Mouse (Mus musculus) left cerebral cortex, postnatal 4 days (tissue): ENCODE results near the gene Cdk5r1. TPM values are rescaled to one million over a fixed set of nuclear protein-coding genes. Genes with fewer than 3 reads are reported as not detected.
A peak's percentile ranks its signal among the peaks of the same experiment; 100 is the strongest.
"Not testable (repeated sequence)": the region's sequence is repeated elsewhere in the genome, so short reads cannot be mapped to it uniquely, and the experiment has no call there.

Experiments
- DNase-seq: peaks from one replicate; pipeline ENCODE4 v3.0.0-alpha.2; 2022
- intact Hi-C: fragments of 180-260 bp; cut with DNase I; formaldehyde crosslinking; loops from one replicate; pipeline ENCODE4 v1.15.1; 2025
- total RNA-seq, 2 experiments: library from RNA; stranded (reverse); gene quantifications; 2 replicates each; pipeline ENCODE4 v1.2.3; 2021

The Cdk5r1 gene
- 100 to 1,000 TPM; 380 to 382 TPM for total RNA-seq

DNA sequence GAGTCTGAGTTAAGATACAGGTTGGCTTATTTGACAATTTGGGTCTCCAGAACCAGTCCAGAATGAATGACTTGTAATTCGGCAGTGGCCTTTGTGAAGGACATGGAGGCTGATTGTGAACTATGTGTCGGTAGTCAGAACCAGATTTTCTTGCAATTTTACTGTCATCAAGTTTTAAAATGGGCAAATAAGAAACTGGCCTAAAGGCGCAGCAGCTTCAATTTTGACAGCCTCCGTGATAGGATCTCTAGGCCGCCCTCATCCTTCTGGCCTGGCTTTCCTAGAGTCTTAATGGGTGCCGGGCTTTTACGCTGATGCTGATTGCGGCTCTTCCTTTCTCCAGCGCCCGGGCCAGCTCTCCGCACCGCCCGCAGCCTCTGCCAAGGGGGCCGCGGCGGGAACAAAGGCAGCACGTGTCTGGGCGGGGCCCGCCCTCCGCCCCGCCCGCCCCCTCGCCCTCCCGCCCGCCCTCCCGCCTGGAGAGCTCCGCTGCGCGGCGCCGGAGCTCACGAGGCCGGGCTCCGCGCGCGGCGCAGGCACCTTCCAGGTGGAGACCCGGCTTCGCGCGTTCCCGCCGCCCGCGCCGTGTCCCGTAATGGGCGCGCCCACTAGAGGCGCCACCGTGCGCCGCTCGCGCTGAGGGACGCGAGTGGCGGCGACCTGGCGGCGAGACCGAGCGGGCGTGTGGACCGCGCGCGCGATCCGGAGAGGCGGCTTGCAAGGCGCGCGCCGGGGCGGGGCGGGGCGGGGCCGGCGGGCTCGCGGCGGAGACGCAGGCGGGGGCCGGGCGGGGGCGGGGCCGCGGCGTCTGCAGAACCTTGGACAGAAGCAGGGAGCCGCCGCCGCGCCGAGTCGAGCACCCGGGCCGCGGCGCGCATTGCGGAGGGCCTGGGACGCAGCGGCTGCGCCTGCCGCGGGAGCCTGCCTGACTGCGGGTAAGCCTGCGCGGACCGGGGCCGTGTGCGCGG lies at the start of gene Cdk5r1:
Gene Cdk5r1, plus strand, starts transcription at position 802 of the 968 bp plus-strand sequence.
- intact Hi-C loops: loop anchor here (5.0 kb wide), 2 partner anchors 146 to 196 kb away; no protein-coding TSS in a partner anchor
- DNase-seq: peak; percentile 96

DNA sequence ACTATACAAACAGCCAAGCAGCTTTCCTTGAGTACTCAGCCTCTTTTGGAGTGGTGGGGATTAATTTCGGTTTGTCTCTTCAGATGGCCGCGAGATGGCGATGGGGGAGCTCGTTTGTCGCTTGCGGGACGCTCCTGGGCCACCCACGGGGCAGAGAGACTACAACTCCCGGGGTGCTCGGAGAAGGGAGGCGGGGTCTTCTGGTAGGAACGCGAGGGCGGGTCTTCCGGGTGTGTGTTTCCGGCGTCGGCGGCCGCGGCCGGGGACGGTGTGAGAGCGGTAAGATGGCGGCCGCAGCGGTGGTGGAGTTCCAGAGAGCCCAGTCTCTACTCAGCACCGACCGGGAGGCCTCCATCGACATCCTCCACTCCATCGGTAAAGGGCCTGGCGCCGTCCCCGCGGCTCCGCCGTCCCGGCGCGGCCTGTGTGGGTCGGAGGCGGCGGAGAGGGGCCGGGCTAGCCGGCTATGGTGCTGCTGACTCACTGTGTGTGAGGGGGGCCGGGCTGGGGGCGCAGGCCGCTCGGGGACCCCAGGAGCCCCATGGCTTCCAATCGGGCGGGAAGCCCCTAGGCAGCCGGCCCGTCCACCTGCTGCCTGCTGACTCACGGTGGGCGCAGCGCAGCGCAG lies 48.3 kb upstream of the Cdk5r1 start, which contains the start of gene Psmd11:
Gene Psmd11, plus strand, starts transcription at position 235 of the 628 bp plus-strand sequence.
- DNase-seq: peak; percentile 99
- intact Hi-C loops: loop anchor here (5.0 kb wide), 1 partner anchor 244 kb away; no protein-coding TSS in a partner anchor

DNA sequence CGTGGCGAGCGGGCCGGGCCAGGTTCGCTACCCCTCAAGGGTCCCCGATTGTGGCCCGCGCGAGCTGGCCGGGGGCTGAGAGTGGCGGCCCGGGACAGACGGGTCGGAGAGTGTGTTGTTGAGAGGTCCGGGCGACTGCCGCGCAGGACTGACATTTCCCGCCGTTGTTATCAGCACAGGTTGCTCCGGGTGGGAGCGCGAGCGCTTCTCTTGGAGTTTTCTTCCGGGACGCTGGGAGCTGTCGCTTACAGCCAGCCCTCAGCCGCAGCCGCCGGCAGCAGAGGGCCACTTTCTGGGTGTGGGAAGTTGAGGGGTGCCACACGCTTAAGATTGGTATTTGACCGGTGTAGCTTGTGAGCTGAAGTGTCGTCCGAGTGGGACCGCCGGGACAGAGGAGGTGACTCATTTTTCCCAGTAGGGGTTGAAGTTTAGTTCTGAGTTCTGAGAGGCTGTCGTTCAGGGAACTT lies 47.8 kb upstream of the Cdk5r1 start:
- intact Hi-C loops: loop anchor here (5.0 kb wide), 1 partner anchor 243 kb away; no protein-coding TSS in a partner anchor
- DNase-seq: peak; percentile 32

DNA sequence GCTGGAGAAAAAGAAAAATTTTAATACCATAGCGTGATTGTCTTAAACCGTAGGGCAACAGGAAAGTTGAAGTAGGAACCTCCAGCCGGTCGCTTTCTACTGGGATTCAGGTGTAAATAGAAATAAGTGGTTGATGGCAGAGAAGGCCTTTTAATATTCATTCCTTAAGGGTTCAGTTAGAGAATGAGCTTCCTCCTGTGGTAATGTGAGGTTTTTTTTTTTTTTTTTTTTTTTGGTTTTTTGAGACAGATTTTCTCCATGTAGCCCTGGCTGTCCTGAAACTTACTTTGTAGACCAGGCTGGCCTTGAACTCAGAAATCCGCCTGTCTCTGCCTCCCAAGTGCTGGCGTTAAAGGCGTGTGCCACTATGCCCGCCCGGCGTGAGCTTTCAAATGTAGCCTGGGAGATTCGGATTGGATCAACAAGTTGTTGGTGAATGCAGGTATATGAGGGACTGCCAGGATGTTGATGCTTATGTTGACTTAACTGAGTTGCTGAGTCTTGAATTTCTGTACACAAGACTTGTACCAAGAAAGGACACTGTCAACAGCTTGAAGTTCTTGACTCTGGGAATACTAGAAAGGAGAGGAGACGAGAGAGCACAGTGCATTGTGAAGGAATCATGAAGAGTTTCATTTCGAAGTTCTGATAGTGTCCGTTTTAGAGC lies 47.2 kb upstream of the Cdk5r1 start:
- intact Hi-C loops: loop anchor here (5.0 kb wide), 1 partner anchor 243 kb away; no protein-coding TSS in a partner anchor
- no peak for DNase-seq

DNA sequence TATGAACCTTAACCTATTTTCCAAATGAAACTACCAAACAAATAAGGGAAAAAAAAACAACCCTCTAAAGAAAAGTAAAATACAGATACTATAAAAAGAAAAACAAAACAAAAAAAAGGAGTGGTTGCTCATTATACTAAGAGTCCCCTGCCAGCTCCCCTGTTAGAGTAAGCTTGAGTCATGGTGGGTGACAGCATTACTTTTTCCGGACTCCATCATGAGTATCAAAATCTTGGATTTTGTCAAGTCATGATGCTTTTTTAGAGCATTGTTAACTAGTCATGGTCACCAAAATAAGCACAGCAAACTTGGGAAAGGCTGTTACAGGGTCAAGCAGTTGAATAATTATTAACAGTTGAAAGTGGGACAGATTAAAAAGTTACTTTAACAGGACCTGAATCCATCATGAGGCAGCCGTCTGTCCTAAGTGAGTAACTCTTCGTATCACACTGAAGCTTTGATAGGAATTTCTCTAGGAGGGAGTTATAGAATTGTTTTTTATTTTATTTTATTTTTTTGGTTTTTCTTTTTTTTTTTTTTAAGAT lies 46.4 kb upstream of the Cdk5r1 start:
- no peak for DNase-seq
- intact Hi-C loops: no loop called here

DNA sequence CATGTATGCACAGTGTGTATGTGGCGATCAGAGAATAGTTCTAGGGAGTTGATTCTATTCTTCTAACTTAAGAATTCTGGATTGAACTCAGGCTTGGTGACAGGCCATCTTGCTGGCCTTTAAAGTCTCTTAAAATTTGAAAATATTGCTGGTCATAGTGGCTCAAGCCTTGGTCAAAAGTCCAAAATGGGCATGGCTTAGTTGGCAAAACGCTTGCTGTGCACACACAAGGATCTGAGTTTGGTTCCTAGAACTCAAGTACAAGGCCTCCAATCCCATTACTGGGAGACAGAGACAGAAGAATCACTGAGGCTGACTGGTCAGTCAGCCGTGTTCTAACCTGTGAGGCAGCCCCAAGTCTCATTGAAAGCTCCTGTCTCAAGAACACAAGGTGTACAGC lies 29.9 kb upstream of the Cdk5r1 start:
- no peak for DNase-seq
- intact Hi-C loops: no loop called here

DNA sequence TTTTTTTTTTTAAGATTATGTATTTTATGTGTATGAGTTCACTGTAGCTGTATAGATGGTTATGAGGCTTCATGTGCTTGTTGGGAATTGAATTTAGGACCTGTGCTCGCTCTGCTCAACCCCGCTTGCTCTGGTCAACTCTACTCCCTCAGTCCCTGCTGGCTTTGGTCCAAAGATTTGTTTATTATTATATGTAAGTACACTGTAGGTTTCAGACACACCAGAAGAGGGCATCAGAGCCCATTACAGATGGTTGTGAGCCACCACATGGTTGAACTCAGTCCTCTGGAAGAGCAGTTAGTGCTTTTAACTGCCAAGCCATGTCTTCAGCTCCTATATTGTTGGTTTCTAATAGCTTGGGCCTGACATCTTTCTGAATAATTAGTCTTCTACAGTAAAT lies 27.0 kb upstream of the Cdk5r1 start:
- DNase-seq: no peak
- intact Hi-C loops: no loop called here

DNA sequence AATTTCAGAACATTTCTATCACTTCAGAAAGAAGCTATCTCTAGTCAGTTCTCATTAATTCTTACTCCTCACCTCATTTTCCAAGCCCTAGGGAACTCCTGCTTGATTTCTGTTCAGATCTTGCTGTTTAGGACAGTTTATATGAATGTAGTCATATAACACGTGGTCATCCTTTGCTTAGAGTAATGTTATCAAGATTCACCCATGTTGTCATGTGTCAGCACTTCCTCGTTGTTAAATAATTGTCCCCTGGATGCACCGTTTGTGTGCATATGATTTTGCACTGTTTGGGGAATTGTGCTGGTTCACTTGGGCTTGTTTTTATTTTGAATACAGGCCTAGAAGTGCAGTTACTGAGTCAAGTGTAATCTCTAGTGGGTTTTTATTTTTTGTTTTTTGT lies 24.6 kb upstream of the Cdk5r1 start:
- no peak for DNase-seq
- intact Hi-C loops: no loop called here

DNA sequence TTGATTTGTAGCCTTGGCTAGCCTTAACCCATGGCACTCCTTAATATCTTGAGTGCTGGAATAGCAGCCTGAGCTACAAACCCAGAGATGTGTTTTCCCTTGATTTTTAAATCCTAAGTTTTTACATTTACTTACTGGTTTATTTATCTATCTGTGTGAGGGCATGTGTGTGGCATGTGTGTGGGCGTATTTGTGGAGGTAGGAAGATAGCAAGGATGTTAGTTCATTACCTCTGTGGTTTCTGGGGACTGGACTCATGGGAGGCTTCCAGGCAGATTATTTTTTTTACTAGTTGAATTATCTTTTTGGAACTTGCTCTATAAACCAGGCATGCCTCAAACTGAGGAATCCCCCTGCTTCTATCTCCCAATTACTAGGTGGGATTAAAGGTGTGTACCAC lies 23.6 kb upstream of the Cdk5r1 start:
- no peak for DNase-seq
- intact Hi-C loops: no loop called here

DNA sequence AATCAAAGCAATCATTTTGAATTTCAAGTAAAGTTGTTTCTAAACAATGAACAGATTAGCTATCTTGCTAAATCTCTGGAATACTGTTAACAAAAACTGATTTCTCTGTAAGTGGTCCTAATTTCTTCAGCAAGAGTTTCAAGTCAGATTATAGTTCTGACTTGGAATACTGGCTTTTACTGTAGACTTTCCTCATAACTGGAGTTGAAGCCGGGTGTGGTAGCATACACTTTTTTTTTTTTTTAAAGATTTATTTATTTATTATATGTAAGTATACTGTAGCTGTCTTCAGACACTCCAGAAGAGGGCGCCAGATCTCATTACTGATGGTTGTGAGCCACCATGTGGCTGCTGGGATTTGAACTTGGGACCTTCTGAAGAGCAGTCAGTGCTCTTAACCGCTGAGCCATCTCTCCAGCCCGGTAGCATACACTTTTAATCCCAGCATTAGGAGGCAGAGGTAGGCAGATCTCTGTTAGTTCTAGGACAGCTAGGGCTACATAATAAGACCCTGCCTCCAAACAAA lies 13.2 kb upstream of the Cdk5r1 start:
- DNase-seq, intact Hi-C loops: not testable (repeated sequence)

DNA sequence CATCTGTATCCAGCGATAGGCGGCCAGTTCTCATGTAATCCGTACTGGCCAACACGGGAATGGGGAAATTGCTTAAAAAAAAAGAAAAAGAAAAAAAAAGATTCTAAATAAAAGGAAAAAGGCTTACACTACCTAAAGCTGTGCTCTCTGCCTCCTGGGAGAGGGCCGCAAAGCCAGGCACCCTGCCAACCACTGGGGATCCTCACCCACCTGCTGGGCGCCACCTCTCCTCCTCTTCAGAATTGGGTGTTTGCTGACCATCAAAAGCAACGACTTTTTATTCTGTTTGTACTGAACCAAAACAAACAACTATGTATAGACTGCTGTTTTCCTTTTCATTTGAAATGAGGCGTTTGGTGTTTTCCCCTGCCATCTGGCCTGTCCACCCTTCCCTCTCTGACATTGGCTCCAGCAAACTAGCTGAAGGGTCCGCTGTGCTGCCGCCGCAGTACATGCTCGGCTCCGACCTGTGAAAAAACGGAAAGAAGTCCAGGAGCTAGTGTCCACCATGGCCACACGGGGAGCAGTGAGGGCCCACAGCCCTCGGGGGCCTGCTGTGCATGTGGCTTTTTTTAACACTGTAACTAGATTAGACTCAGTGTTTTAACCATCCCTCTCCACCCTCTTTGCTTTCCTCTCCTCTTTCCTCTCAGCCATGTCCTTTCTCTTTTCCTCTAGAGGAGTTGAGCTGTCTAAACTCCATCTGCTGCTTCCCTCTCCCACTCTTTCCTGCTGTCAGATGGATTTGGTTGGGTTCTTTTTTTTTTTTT lies 4.8 kb upstream of the Cdk5r1 start:
- intact Hi-C loops: no loop called here
- DNase-seq: no peak

DNA sequence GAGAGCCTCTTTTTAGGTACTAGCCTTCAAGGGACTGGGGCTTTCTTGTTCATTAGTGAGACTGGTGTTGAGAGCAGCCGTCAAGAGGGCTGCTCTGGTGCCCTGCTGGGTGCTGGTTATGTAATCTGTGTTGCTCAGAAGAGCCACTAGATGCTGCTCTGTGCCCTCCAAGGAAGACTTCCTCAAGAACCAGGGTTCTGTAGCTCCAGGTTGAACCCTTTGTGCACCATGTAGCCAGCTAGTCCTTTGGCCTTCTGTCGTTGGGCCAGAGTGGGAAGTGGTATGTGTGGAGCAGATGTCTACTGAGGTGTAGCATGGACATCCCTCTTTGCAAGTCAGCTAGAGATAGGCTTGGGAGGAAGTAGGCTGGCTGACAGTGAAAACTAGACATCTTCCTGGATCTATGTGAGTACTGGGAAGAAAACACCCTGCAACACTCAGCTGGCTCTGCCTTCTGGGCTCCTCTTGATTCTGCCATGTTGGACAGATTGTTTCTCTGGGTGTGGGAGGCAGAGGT lies 2.6 kb upstream of the Cdk5r1 start:
- peak; percentile 61 for DNase-seq
- intact Hi-C loops: no loop called here

DNA sequence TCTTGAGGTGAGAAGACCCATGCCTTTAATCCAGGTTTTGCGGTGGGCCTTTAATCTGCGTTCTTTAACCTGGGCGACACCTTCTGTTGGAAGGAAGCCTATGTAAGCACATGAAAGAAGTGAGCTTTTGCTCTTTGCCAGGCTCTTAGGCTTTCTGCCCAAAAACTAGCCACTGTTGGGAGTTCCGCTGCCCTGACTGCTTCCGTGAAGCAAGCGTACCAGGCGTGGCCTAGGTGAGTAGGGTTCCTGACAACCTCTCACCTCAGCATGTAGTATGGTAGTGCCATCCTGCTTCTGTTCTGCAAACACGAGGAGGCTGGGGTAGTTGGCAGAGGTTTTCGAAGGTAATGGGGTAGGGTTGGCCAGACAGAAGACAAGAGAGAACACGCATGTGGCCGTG lies 2.0 kb upstream of the Cdk5r1 start:
- intact Hi-C loops: loop anchor here (5.0 kb wide), 2 partner anchors 147 to 197 kb away; no protein-coding TSS in a partner anchor
- DNase-seq: no peak

DNA sequence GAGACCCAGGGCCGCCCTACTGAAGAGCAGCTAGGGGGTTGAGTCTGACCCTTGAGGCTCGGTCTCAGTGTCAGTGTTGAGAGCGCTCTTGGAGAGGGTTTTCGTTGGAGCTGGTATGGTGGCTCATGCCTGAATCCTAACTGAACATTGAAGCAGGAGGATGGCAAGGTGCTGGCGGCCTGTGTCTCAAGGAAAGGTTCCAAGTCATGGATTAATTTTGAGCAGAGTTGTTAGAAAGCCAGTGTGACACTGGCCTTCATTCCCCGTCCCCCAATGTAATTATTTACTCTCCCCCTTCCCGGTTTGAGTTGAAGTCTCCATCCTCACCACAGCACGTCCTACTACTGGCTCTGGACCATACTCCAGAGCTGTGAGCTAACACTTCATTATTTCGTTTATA lies 1.3 kb upstream of the Cdk5r1 start:
- intact Hi-C loops: loop anchor here (5.0 kb wide), 2 partner anchors 147 to 197 kb away; no protein-coding TSS in a partner anchor
- no peak for DNase-seq

DNA sequence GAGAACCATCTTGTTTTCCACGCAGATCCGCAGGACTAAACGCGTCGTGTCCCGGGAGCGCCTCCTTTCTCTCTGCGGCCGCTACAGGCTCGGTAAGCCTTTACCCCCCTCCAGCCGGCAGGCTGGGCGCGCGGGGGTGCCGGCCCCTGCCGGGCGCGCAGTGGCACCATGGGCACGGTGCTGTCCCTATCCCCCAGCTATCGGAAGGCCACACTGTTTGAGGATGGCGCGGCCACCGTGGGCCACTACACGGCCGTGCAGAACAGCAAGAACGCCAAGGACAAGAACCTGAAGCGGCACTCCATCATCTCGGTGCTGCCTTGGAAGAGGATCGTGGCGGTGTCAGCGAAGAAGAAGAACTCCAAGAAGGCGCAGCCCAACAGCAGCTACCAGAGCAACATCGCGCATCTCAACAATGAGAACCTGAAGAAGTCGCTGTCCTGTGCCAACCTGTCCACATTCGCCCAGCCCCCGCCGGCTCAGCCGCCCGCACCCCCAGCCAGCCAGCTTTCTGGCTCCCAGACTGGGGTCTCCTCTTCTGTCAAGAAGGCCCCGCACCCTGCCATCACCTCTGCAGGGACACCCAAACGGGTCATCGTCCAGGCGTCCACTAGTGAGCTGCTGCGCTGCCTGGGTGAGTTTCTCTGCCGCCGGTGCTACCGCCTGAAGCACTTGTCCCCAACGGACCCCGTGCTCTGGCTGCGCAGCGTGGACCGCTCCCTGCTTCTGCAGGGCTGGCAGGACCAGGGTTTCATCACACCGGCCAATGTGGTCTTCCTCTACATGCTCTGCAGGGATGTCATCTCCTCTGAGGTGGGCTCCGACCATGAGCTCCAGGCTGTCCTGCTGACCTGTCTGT lies 747 bp downstream of the Cdk5r1 start:
- intact Hi-C loops: loop anchor here (2.0 to 5.0 kb wide), 3 partner anchors 123 to 195 kb away; no protein-coding TSS in a partner anchor
- DNase-seq: no peak

DNA sequence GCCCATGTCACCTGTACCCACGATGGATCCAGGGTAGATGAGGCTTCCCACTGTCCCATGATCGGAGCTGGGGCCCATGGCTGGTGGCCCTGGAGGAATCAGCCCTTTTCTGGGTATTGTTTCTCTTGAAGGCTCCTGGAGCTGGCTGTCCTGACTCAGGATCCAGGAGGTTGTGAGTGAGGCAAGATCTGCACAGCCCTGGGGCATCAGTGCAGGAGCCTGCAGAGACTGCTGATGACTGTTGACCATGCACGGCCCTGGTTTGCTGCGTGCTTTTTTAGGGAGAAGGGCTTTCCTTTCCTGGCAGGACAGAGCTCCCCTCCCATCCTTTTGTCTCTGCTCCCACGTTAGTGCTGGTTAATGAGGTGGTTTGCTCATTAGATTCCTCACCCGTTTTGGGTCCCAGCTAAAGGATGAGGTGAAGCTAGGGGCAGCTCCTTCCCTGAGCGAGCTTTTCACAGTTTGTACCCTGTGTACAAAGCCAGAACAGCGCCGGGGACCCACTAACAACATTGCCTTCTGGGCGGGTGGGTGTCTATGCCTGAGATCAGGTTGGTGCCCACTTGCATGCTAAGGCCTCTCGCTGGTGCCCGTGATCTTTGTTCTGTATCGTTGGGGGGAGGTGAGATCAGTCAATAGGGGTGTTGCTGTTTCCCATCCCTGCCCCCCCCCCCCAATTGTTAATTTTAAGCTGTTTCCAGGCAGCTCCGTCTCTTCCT lies 2.0 kb downstream of the Cdk5r1 start:
- no peak for DNase-seq
- intact Hi-C loops: loop anchor here (2.0 to 5.0 kb wide), 3 partner anchors 122 to 193 kb away; no protein-coding TSS in a partner anchor

DNA sequence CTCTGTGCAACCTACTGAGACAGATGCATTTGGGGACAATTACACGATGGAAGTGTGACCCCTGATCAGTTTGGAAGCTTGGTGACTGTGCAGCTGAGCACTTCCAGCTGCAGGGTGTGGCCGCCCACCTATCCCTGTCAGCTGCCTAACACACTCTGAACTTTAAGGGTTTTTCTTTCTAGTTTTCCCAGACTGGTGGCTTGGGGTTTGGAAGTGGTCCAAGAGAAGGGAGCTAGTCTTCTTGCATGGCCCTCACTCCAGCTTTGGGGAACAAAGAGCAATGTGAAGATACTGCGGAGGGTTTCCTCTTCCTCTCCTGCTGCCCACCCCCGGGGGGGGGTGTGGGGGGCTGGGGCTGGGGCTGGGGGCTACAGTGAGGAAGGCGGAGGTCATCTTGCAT lies 2.6 kb downstream of the Cdk5r1 start:
- intact Hi-C loops: loop anchor here (2.0 to 5.0 kb wide), 3 partner anchors 121 to 193 kb away; no protein-coding TSS in a partner anchor
- no peak for DNase-seq
